Mouse (Mus musculus) lung, adult 2 months (tissue): ENCODE measurements around the gene Cdh23. TPM values are rescaled to one million over a fixed set of nuclear protein-coding genes. Genes with fewer than 3 reads are reported as not detected.

Experiments
- DNase-seq: peaks from one replicate; pipeline ENCODE4 v3.0.0; 2022
- H3K4me1 ChIP-seq: fragments of 200-500 bp; 2 replicates; pipeline ENCODE4 v1.6.1; 2011; ENCODE audit warnings: low read length; ENCODE audit not compliant: control insufficient read depth, insufficient read depth
- H3K4me3 ChIP-seq: fragments of 200-500 bp; replicated peaks from 2 replicates; pipeline ENCODE3; 2011; ENCODE audit warnings: low read depth, mild to moderate bottlenecking, control low read depth, low read length; ENCODE audit errors: extremely low read depth
- CTCF ChIP-seq: fragments of 200-500 bp; IDR thresholded peaks from 2 replicates; pipeline ENCODE4 v1.5.1; 2011; ENCODE audit warnings: mild to moderate bottlenecking, low read length, control low read depth; ENCODE audit not compliant: insufficient read depth
- POLR2A ChIP-seq: fragments of 200-500 bp; IDR thresholded peaks from 2 replicates; pipeline ENCODE4 v1.6.1; 2011; ENCODE audit warnings: low read depth, mild to moderate bottlenecking, control low read depth, low read length, borderline replicate concordance; ENCODE audit errors: extremely low read depth
- WGBS: fragments of 180-500 bp; shearing (Covaris S2); methylation state at CpG from one replicate; pipeline ENCODE4 v1.1.7; 2018; 5-methylcytosine and 5-hydroxymethylcytosine counted together
- polyA plus RNA-seq: library from polyadenylated mRNA; depleted of rRNA; stranded (reverse); fragments of >200 nt; gene quantifications from 2 replicates; pipeline ENCODE4 v1.2.3, GENCODE M21; 2012

Cdh23 gene
- polyA plus RNA-seq, 1 experiment, result 0.78 TPM

- WGBS, result 50% methylated on average over 9 of the region's 9 CpGs
- DNase-seq, result no peak
- Histone ChIP-seq H3K4me1 (no peaks in the 10 kb centered on the region), H3K4me3 (no peak overlapping the region)
- TF ChIP-seq CTCF (no peak), POLR2A (no peak)
Measured at GRCm38 (mm10) chr10:60473782-60474322, 222.4 kb downstream of the Cdh23 start.

- no peak for TF ChIP-seq POLR2A
- TF ChIP-seq CTCF, result no peak
- Histone ChIP-seq H3K4me3 (no peak overlapping the region), H3K4me1 (no peaks in the 10 kb centered on the region)
- 58% methylated on average over 4 of the region's 4 CpGs for WGBS
- no peak for DNase-seq
Measured at GRCm38 (mm10) chr10:60467752-60468151, 228.5 kb downstream of the Cdh23 start.

GRCm38 (mm10) chr10:60463953-60464647, 232.2 kb downstream of the Cdh23 start:
- DNase-seq, result no peak
- no peak overlapping the region for H3K4me3 ChIP-seq
- WGBS, result 57% methylated on average over 13 of the region's 13 CpGs
- TF ChIP-seq CTCF (no peak), POLR2A (no peak)
- no peaks in the 10 kb centered on the region for H3K4me1 ChIP-seq

GRCm38 (mm10) chr10:60456662-60457397, 239.5 kb downstream of the Cdh23 start:
- Histone ChIP-seq H3K4me1 (no peaks in the 10 kb centered on the region), H3K4me3 (no peak overlapping the region)
- WGBS, result 43% methylated on average over 8 of the region's 8 CpGs
- DNase-seq, result no peak
- TF ChIP-seq CTCF, result no peak

GRCm38 (mm10) chr10:60455193-60455592, 241.1 kb downstream of the Cdh23 start:
- no peak for DNase-seq
- Histone ChIP-seq H3K4me1 (no peaks in the 10 kb centered on the region), H3K4me3 (no peak overlapping the region)
- 65% methylated on average over 8 of the region's 8 CpGs for WGBS
- TF ChIP-seq POLR2A (no peak), CTCF (no peak)

GRCm38 (mm10) chr10:60447186-60447585, 249.1 kb downstream of the Cdh23 start:
- Histone ChIP-seq H3K4me1 (no peaks in the 10 kb centered on the region), H3K4me3 (no peak overlapping the region)
- WGBS, result 69% methylated on average over 12 of the region's 12 CpGs
- DNase-seq, result no peak
- TF ChIP-seq CTCF (no peak), POLR2A (no peak)

- TF ChIP-seq CTCF, result no peak
- no peak for TF ChIP-seq POLR2A
- 56% methylated on average over 8 of the region's 8 CpGs for WGBS
- Histone ChIP-seq H3K4me3 (no peak overlapping the region), H3K4me1 (no peaks in the 10 kb centered on the region)
- DNase-seq, result no peak
Measured at GRCm38 (mm10) chr10:60445031-60445593, 251.2 kb downstream of the Cdh23 start.

- H3K4me3 ChIP-seq, result no peak overlapping the region
- WGBS, result 6% methylated on average over 2 of the region's 2 CpGs
- no peak for DNase-seq
- TF ChIP-seq CTCF, result peak; percentile 40
- no peak for TF ChIP-seq POLR2A
- H3K4me1 ChIP-seq, result no peaks in the 10 kb centered on the region
Measured at GRCm38 (mm10) chr10:60443078-60443477, 253.2 kb downstream of the Cdh23 start.

GRCm38 (mm10) chr10:60442321-60442720, 254.0 kb downstream of the Cdh23 start:
- no peak overlapping the region for H3K4me3 ChIP-seq
- DNase-seq, result no peak

GRCm38 (mm10) chr10:60432679-60433078, 263.6 kb downstream of the Cdh23 start:
- H3K4me1 ChIP-seq, result no peaks in the 10 kb centered on the region
- 25% methylated on average over 4 of the region's 4 CpGs for WGBS
- TF ChIP-seq CTCF (no peak), POLR2A (no peak)

More at GRCm38 (mm10) chr10:60442321-60442720, 254.0 kb downstream of the Cdh23 start:
- TF ChIP-seq POLR2A, result no peak
- no peak for TF ChIP-seq CTCF
- 73% methylated on average over 4 of the region's 4 CpGs for WGBS
- no peaks in the 10 kb centered on the region for H3K4me1 ChIP-seq

GRCm38 (mm10) chr10:60430591-60430990, 265.7 kb downstream of the Cdh23 start:
- TF ChIP-seq POLR2A, result no peak
- no peak for TF ChIP-seq CTCF
- no peak overlapping the region for H3K4me3 ChIP-seq
- 64% methylated on average over 6 of the region's 6 CpGs for WGBS
- DNase-seq, result no peak
- H3K4me1 ChIP-seq, result no peaks in the 10 kb centered on the region

More at GRCm38 (mm10) chr10:60432679-60433078, 263.6 kb downstream of the Cdh23 start:
- DNase-seq, result no peak
- no peak overlapping the region for H3K4me3 ChIP-seq
